ENCODE assay signal across 9 mouse cellular contexts in the genomic region with DNA sequence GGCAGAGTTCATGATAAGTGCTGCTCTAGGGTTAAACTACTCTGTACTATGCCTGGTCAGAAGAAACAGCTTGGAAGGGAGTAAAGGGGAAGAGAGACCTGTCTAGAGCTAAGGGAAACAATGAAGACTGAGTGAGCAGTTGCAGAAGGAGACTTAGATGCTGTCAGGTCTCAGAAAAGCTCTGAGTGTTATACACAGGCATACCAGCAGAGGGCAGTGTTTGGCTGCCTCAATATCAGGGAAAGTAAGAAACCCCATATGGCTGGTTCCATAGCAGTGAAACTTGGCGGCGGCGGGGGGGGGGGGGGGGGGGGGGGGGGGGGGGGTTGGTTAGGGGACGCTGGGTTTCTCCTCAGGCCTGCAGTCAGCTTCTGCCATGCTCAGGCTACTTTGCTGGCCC.
A peak's percentile ranks its signal among the peaks of the same experiment; 100 is the strongest.
DNase-seq lines count a peak whose midpoint lies in the region; ATAC-seq and TF ChIP-seq lines count a peak whose summit lies in the region.
"Had no signal": no experiment of that assay in that cellular context is flagged by ENCODE, and none has a peak within 500 bp of the region (broad histone marks: within the 10 kb centered on the region; RNA-seq: fewer than 3 reads in every experiment).

No protein-coding gene starts in this region.

- no peak overlapping the region for H3K27ac ChIP-seq in heart, embryonic 11.5 days (ENCODE audit: low read depth, low read length)
- no peak overlapping the region for H3K27ac ChIP-seq in heart, postnatal 0 days (ENCODE audit: low read depth)
- H3K27ac ChIP-seq in left cerebral cortex, adult 2 months, result no peak overlapping the region
- no peak overlapping the region for H3K27ac ChIP-seq in midbrain, embryonic 14.5 days (replicated peaks; ENCODE audit: low read depth, low read length)
- H3K27ac ChIP-seq: macrophage had no signal

- peak; percentile 84 for TF ChIP-seq CTCF in heart, postnatal 0 days (IDR thresholded peaks at IDR 0.05; ENCODE audit: low read depth)
- TF ChIP-seq CTCF in left cerebral cortex, adult 2 months (IDR thresholded peaks at IDR 0.05), result peak; percentile 69

- no peak for ATAC-seq in heart, embryonic 11.5 days (replicated peaks; ENCODE audit: insufficient number of reproducible peaks, low FRiP score, low TSS enrichment)
- ATAC-seq in heart, postnatal 0 days (ENCODE audit: insufficient read depth, low read depth), result 0 out of 2 replicates have a peak, but pooled peaks have one; percentile 22
- no peak for ATAC-seq in midbrain, embryonic 14.5 days (ENCODE audit: low FRiP score, low TSS enrichment)

- H3K36me3 ChIP-seq in heart, embryonic 11.5 days (ENCODE audit: control insufficient read depth, insufficient read depth, low read length), result no peaks in the 10 kb centered on the region
- H3K36me3 ChIP-seq in heart, postnatal 0 days (replicated peaks; ENCODE audit: control insufficient read depth, insufficient read depth, low read length), result no peaks in the 10 kb centered on the region
- H3K36me3 ChIP-seq in midbrain, embryonic 14.5 days (ENCODE audit: control insufficient read depth, insufficient read depth, low read length), result no peaks in the 10 kb centered on the region
- H3K36me3 ChIP-seq in splenic B cell, adult 2 months (ENCODE audit: control insufficient read depth, insufficient read depth, low read length, poor library complexity, severe bottlenecking), result no peaks in the 10 kb centered on the region

- intact Hi-C loops in left cerebral cortex, adult 2 months (cut with DNase I), result loop anchor here (2.0 to 5.0 kb wide), 4 partner anchors 108 to 322 kb away; partner anchors contain the start of gene Iqsec1

- DNase-seq in heart, adult 8-10 months (ENCODE audit: low spot score), result peak; percentile 51
- DNase-seq in Muller cell, postnatal 12 days (ENCODE audit: inconsistent ontology term), result peak; percentile 32
- DNase-seq in cerebellum, adult 9-10 months, result peak; percentile 87
- DNase-seq in heart, postnatal 0 days (ENCODE audit: low spot score), result peak; percentile 70
- peak; percentile 72 to 80 for DNase-seq in left cerebral cortex, adult 2 months (ENCODE audit: extremely low spot score in 1 of 2, low spot score in 2 of 2)
- peak; percentile 89 for DNase-seq in midbrain, embryonic 14.5 days
- DNase-seq in splenic B cell, adult 2 months (ENCODE audit: low read depth, low spot score), result peak; percentile 84

- H3K4me1 ChIP-seq in heart, embryonic 11.5 days (ENCODE audit: control insufficient read depth, insufficient read depth, low read length), result peaks cover 24% of the 10 kb centered on the region
- H3K4me1 ChIP-seq in heart, postnatal 0 days (ENCODE audit: control insufficient read depth, insufficient read depth), result no peaks in the 10 kb centered on the region
- H3K4me1 ChIP-seq in midbrain, embryonic 14.5 days (ENCODE audit: control insufficient read depth, insufficient read depth, low read length), result no peaks in the 10 kb centered on the region

- H3K9me3 ChIP-seq in heart, embryonic 11.5 days (replicated peaks; ENCODE audit: control insufficient read depth, low read length), result no peaks in the 10 kb centered on the region
- H3K9me3 ChIP-seq in heart, postnatal 0 days (replicated peaks; ENCODE audit: control insufficient read depth, low read length), result no peaks in the 10 kb centered on the region
- no peaks in the 10 kb centered on the region for H3K9me3 ChIP-seq in midbrain, embryonic 14.5 days (ENCODE audit: control insufficient read depth, low read length)

- TF ChIP-seq EP300 in heart, postnatal 0 days (IDR thresholded peaks at IDR 0.05; ENCODE audit: low read depth), result no peak

- H3K4me2 ChIP-seq in heart, embryonic 11.5 days, result no peak overlapping the region
- H3K4me2 ChIP-seq in heart, postnatal 0 days (ENCODE audit: low read depth, low read length), result no peak overlapping the region
- H3K4me2 ChIP-seq in midbrain, embryonic 14.5 days (ENCODE audit: low read length), result no peak overlapping the region

- 0% methylated on average over 1 of the region's 4 CpGs for WGBS in heart, embryonic 11.5 days (ENCODE audit: insufficient replicate concordance)
- WGBS in heart, postnatal 0 days, result no CpG with 5 or more reads among the region's 4 CpGs
- WGBS in midbrain, embryonic 14.5 days, result 0% methylated on average over 1 of the region's 4 CpGs

- no peak overlapping the region for H3K9ac ChIP-seq in heart, embryonic 11.5 days (ENCODE audit: low read depth, low read length)
- H3K9ac ChIP-seq in heart, postnatal 0 days (replicated peaks; ENCODE audit: low read depth, low read length), result no peak overlapping the region
- no peak overlapping the region for H3K9ac ChIP-seq in midbrain, embryonic 14.5 days (replicated peaks; ENCODE audit: low read length)

- H3K27me3 ChIP-seq in heart, embryonic 11.5 days (ENCODE audit: control insufficient read depth, insufficient read depth, low read length), result no peaks in the 10 kb centered on the region
- H3K27me3 ChIP-seq in heart, postnatal 0 days (ENCODE audit: control insufficient read depth, insufficient read depth, low read length), result no peaks in the 10 kb centered on the region
- H3K27me3 ChIP-seq in midbrain, embryonic 14.5 days (ENCODE audit: control insufficient read depth, insufficient read depth, low read length), result no peaks in the 10 kb centered on the region
- no peaks in the 10 kb centered on the region for H3K27me3 ChIP-seq in splenic B cell, adult 2 months (ENCODE audit: control insufficient read depth, insufficient read depth, low read length, poor library complexity, severe bottlenecking)

- H3K4me3 ChIP-seq in heart, embryonic 11.5 days (ENCODE audit: low read depth, low read length), result no peak overlapping the region
- H3K4me3 ChIP-seq in heart, postnatal 0 days (ENCODE audit: low read depth, low read length), result no peak overlapping the region
- no peak overlapping the region for H3K4me3 ChIP-seq in left cerebral cortex, adult 2 months
- no peak overlapping the region for H3K4me3 ChIP-seq in midbrain, embryonic 14.5 days (replicated peaks; ENCODE audit: low read depth, low read length)

Comparison
In these comparisons a context has a peak if more than half of its experiments do, and no peak if none do; other contexts are left out.
1. DNase-seq: peak in every context shown above with its lines; median percentile 89 in midbrain, embryonic 14.5 days; 87 in cerebellum, adult 9-10 months; 84 in splenic B cell, adult 2 months; 76 in left cerebral cortex, adult 2 months; 70 in heart, postnatal 0 days; 51 in heart, adult 8-10 months; 32 in Muller cell, postnatal 12 days.